Mouse (Mus musculus) brain, embryonic 18.5 days (tissue): ENCODE results near the gene Zdhhc23.

Experiments used
- DNase-seq: peaks from one replicate; pipeline ENCODE4 v3.0.0-alpha.2; 2012; ENCODE audit warnings: low read depth, low spot score

Gene Zdhhc23

DNA sequence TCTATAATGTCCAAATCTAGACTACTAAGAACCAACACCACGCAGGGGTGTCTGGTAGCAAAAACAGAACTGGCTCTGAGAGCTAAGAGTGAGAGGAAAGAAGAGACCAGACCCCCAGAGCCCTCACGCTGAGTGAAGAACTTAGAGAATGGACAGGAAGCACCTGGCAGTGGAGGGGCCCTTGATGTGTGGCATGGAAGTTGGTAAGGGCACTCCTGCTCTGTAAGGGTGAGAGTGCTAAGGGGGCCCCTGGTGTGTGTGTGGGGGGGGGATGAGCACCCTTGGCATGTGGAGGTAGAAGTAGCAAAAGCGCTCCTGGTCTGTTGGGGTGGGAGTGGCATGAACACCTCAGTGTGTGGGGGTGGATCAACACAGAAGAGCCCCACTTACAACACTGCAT is 9.2 kb downstream of the Zdhhc23 start:
- DNase-seq = no peak

DNA sequence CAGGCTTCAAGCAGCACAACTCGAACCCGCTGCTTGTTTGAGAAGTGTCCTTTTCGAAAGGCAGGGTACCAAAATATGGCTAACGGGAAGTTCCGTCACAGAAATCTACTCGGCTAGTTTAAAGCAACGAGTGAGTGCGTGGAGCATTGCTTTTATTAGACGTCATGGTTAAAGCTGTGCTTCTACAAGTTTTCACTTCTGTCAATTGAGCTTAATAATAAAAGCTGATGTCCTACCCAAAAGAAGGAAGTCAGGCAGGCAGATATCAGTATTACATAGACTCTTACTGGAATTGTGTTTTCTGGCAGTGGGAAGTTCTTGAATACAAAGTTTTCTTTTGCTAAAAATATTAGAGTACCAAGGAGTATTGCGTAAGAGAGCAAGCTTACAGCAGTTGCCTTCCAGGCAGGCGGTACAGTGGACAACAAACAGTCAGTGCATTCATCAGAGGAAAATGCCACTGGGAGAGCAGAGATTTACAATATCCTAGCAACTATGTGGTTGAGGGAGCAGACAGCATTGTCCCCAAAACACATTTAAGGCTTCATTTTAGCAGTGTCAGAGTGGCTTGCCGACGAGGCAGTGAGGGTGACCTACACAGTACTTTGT is 13.7 kb downstream of the Zdhhc23 start:
- DNase-seq = no peak

DNA sequence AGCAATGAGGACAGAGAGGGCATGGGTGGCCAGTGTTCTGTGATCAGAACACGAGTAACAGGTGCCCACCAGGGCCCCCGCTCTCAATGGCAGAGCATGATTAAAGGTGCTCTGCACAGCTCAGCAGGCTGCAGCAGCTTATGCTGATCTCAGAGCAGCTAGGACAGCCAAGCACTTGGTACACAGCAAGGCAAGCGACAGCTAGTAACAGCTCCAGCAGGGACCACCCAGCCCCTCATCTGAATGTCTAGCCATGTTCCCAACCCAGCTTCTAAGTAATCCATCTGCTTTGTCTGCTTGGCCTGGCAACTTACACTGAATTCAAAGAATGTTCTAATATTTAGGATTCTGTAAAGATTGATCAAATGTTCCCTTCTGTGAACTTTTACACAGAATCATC is 15.8 kb downstream of the Zdhhc23 start:
- no peak for DNase-seq

DNA sequence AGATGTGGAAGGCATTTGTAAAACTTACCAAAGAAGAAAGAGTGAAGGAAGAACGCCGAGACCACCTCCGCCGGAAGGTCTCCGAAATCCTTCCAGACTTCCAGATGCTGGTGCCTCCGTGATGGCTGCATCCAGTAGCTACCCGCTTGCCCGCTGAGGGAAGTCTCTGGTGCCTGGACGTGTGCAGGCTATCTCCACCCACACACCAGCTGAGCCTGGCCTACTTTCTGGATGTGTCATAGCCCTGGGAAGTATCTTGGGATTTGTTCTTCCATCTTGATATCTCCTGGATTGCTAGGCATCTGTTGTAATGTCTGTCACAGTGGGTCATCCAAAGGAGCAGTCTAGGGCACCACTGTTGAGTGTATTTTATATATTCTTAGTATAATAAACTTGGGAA is 16.3 kb downstream of the Zdhhc23 start:
- DNase-seq = no peak

DNA sequence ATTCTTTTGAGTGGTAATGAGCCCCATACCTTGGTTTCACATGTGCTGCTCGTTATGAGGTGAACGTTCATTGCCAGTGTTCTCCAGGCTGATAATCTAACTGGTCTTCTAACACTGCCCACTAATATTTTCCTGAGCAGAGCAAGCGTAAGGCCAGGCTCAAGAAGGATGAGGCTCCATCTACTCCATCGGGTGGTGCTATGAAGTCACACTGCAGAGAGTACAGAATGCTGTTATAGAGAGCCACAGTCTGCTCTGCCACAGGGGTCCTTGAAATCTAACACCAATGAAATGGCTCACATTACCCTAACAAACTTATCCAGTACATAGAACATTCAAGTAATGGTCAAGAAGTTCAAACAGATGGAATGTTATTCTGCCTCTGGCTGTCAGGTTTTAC is 21.6 kb downstream of the Zdhhc23 start:
- DNase-seq = no peak

DNA sequence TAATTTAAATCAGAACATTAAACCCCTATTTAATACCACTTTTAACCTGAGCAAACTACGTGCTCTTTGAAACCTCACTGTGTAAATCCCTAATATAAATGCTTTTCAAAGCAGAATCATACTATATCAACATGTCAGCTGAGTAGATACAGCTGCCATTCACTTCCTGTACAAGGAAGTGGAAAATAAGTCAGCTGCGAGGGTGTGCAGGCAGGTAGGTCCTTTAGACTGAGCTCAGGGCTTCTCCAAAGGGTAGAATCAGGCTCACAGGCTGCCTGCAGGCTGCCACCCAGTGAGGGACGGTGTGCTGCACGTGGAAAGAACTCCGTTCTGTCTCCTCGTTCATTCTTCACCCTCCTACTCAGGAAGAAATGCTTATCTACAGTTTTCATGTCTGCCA is 24.7 kb downstream of the Zdhhc23 start:
- no peak for DNase-seq

DNA sequence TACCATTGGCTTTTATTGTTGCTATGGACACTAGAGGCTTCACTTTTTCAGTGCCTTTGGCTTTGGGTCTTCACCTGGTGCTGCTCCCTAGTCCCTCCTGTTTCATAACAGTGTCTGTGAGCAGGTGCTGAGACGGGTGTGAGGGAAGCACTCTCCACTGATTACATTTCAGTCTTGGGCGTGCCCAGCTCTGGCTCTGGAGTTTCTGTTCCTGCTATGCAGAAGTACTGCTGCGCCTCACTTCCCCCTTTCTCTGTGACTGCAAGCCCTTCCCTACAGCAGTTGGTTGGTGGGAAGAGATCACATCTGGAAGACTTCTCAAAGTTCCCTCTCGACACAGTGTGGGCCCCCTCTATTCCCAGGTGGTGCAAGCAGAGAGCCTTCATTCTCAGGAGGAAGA is 28.0 kb downstream of the Zdhhc23 start:
- no peak for DNase-seq

DNA sequence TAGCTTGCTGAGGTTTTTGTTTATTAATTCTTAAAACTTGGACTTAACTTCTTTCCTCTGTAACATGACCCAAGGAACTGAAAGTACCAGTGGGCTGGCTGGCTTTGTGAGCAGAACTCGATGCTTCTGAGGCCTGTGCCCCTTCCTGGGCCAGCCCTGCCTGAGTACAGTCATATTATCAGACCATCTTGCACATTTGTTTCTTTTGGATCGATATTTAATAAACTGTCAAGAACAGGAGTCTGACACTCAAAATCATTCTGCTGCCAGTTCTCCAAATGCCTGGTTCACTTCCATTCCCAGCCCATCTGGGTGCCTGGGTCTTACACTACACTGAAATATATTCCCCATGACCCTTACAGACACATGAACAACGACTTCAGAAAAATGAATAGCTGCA is 33.7 kb downstream of the Zdhhc23 start:
- DNase-seq = no peak

DNA sequence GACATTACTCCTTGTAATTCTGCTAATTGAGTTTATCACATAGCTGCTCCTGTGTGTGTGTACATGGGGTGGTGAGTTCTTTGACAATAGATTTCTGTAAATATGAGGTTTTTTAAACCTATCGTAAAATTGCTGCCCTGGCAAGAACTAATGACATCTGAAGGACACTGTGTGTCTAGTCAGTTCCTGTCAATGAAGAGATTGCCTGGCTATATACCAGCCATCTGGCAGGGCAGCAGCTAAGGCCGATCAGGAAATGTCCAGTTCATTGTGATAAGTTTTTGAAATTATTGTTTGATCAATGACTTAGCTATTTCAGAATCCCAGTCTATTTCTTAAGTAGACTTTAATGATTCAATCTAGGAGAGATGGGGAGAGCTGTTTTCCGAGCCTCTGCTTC is 34.2 kb downstream of the Zdhhc23 start:
- DNase-seq = no peak

DNA sequence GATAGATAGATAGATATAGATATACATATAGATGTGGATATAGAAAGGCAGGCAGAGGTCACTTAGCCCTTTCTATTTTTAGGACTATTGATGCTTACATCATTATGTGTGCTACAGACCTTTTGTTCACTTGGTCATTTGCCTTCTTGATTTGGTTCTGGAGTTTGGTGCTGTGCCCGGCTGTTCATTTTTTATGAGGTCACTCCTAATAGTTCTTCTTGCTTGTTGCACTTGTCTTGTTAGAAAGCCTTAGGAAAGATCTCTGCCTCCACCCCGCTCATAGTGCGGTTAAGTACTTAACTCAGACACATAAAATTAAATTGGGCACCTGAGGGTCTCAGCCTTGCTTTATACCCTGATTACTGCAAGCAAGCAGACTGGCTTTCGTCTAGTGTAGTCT is 38.7 kb downstream of the Zdhhc23 start:
- no peak for DNase-seq

DNA sequence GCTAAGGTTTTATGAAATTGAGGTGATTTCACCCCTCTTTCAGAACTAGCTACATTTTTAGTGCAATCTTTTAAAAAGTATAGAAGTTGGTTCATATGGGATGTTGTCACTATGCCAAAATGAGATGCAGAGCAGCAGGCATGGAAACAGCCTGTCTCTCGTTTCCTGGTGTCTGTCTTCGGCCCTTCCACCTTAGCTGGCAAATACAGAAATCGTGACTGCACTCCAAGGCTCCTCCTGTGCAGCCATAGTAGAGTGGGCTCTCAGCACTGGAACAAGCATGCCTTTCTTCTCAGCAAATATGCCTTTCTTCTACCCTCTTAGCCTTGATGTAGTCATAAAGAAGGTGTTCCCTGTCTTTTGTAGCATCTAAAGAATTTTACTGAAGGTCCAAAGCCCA is 43.7 kb downstream of the Zdhhc23 start:
- no peak for DNase-seq

DNA sequence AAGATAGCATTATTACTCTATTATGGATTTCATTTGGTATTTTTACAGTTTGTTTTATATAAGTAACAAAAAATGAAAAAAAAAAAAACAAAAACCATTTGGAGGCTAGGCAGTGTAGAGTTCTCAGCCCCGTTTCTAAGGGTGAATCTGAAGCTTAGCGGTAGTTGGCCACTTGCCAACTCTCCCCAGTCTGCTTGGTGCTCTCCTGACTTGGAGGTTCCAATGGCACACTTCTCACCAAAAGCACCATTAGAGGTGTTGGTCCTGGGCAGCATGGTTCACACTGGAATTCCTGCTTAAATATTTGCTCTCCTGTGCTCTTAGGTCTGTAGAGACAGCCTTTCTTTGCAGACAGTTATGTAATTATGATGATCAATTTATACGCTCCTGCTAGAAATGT is 44.2 kb downstream of the Zdhhc23 start:
- DNase-seq = no peak

DNA sequence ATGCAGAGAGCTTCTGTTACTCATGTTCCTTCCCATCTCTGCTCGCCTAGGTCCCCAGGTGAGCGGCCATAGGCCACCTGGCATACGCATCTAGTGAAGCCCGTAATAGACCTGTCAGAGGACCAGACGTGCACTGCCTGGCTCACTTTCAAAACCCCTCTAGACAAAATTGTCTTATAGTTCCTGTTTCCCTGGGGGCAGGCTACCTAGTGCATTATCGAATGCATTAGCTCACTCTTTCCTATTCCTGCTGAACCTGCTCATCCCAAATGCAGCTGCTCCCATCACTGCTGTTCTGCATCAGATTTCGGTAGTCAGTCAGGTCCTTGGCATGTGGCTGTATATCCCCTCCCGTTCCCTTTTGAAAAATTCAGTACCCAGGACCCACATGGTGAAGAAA is 44.7 kb downstream of the Zdhhc23 start:
- no peak for DNase-seq

DNA sequence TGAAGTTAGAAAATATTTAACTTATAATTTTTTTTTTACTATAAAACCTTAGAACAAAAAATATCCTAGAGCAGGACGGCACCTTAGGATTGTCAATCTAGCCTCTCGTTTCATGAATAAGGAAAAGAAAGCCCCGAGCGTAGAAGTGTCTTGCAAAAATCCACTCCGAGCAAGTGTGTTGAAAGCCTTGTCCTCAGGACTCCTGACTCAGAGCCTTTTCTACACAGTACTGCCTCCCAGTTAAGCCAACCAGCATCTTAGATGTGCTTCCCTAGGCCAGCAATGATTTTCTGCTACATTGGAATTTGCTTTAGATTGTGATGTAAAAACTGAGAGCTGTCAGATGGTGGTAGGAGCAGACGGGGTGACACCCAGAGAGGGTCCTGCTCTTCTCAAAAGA is 46.5 kb downstream of the Zdhhc23 start:
- no peak for DNase-seq

DNA sequence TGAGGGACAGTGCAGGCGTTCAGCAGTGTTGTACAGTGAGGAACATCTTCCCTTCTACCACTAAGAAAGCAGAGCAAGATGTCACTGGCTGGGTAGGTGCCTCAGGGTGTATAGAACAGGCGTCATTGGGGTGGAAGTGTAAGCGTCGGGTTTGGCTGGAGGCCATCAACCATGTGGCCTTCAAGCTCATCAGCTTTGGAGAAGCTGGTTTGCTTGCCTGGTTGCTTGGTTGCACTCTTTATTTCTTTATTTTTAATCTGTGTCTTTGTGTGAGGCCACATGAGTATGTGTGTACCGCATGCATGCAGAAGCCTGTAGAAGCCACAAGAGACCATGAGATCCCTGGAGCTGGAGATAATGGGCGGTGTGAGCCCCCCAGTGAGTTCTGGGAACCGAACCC is 47.3 kb downstream of the Zdhhc23 start:
- no peak for DNase-seq

DNA sequence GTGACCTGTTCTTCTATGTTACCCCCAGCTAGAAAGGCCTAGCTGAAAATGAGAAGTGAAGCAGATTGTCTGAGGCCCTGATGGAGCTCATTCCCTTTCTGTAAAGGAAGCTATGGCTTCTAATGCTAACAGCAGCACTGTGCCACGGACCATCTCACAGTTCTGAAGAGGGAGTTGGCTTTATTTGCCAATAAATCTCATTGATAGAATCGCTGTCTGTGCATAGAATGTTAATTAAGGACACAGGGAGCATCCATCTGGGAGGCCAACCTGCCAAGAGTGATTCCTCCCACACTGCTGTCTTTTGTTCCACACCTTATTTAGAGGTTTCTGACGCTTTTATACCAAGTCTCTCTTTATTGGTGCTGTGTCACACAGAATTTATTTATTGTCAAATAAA is 48.1 kb downstream of the Zdhhc23 start:
- DNase-seq = no peak

DNA sequence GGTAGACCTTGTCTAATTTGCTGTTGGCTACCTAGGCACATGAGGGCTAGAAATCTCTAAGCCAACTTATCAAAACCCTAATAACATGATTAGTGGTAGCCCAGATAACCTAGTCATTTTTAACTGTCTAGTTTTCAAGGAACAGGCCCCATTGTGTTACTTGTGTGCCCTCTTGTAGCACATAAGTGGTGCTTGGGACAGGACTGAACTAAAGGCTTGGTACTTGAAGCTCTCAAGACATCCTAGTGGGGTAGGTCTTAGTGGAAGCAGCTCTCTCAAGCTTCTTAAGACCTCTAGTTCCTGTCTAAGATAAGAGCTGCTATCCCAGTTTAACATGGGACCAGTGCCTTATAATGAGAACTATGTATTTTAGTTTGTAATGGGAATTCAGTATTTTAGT is 49.0 kb downstream of the Zdhhc23 start:
- no peak for DNase-seq

DNA sequence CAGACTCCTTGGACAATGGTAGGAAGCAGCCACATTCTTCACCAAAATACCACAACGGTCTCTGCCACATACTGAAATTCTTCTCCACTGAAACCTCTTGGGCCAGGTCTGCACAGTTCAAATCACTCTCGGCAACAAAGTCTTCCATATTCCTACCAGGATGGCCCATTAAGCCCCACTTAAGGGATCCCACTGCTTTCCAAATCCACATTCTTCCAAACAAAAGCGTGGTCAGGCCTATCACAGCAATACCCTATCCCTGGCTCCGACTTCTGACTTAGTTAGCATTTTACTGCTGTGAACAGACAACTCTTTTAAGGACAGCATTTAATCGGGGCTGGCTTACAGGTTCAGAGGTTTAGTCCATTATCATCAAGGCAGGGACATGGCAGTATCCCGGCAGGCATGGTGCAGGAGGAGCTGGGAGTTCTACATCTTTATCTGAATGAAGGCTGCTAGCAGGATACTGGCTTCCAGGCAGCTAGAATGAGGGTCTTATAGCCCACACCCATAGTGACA is 53.2 kb downstream of the Zdhhc23 start, which contains the start of gene Qtrt2:
TSS of gene Qtrt2 (minus strand) at position 469 of the 519 bp plus-strand sequence.
- DNase-seq = no peak

DNA sequence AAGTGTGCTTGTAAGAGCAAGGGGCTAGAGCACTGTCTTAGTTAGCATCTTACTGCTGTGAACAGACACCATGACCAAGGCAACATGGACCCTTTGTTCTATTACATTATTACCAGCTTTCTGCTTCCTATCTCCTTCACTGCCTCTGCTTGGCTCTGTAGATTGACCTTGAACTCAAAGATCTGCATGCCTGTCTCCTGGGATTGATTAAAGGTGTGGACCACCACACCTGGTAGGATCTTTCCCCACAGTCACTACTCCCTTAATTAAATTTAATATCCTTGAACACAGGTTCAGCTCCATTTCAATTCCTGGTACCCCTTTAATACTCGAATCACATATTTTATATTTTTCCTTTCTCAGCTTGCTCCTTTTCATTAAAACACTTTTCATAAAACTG is 53.7 kb downstream of the Zdhhc23 start:
- no peak for DNase-seq

DNA sequence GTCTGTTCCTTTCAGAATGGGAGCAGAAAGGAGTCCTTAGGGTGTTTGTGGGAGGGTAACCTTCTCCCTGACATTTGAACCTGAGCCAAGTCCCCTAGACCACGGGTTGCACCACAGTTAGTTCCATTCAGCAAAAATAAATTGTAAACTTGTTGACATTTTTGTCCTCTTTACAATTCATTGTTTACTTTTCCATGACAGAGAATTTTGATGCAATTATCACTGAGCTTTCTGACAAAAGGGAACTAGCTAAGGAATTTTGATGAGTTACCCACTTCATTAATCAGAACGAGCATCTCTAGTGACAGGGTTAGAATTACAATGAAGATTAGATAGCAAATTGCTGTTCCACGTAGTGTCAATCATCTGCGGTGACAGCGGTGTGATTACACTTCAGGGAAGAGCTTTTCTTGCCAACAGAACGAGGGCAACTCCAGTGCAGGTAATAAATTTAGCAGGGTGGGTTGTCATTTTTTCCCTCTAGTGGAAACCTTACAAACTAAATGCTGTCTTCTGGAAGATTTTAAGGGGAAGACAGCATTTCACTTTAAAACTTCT is 54.5 kb downstream of the Zdhhc23 start:
- DNase-seq = no peak

DNA sequence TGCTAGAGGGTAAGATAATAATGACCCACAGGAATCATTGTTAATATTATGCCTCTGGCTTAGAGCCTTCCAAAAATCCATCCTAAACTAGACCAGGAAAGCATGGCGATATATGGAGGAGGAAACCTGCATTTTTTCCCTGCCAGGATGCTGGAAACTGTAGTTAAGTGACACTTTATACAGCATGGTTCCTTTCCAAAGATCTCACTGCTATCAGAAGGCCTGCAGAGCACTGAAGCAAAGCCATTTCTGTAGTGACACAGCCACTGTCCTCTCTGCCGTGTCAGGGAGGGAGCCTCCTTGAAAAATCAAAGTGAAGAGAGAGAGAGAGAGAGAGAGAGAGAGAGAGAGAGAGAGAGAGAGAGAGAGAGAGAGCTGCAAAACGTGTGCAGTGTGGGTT is 57.0 kb downstream of the Zdhhc23 start:
- DNase-seq = no peak

DNA sequence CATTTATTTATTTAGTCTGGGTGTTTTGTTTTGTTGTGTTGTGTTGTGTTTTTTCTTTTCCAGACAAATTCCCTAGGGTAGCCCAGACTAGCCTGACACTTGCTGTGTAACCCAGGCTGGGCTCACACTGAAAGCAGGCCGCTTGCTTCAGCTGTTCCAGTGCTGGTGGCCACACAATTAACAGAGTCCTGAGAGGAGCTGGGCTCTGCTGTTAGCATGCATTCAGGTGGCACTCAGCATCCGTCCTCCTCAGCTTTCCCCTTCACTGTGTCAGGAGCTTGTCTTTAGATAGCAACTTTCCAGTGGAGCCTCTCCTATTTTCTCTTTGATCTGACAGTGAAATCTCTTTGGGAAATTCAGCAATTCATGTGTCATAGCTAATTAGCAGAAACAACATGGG is 57.6 kb downstream of the Zdhhc23 start:
- no peak for DNase-seq

DNA sequence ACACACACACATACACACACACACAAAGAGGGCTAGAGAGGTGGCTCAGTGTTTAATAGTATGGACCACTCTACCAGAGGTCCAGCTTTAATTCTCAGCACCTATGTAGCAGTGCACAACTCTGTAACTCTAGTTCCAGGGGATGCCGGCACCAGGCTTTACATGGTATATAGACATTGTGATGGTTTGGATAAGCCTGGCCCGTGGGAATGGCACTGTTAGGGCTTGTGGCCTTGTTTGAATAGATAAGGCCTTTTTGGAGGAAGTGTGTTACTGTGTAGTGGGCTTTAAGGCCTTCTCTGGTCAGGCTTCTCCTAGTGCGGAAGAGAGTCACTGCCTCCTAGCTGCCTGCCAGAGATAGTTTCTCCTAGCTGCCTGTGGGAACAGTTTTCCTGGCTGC is 60.7 kb downstream of the Zdhhc23 start:
- DNase-seq = no peak
